Mouse (Mus musculus) kidney, embryonic 14.5 days (tissue): ENCODE data around the gene Ddx19b. TPM values are rescaled to one million over a fixed set of nuclear protein-coding genes. Genes with fewer than 3 reads are reported as not detected.
"Not testable (repeated sequence)": the region's sequence is repeated elsewhere in the genome, so short reads cannot be mapped to it uniquely, and the experiment has no call there.

Experiments
- ATAC-seq: fragments of 200-750 bp; cut with Nextera tagmentation; 2 replicates; pipeline ENCODE4 v1.8.0; 2017; ENCODE audit warnings: moderate number of reproducible peaks, mild to moderate bottlenecking, moderate TSS enrichment, moderate library complexity; ENCODE audit not compliant: low FRiP score, low TSS enrichment
- H3K27ac ChIP-seq: fragments of 300-500 bp; sonication (generic); 2 replicates; pipeline ENCODE4 v1.5.1; 2014; ENCODE audit warnings: low read depth, mild to moderate bottlenecking, low read length, moderate library complexity, mixed read lengths
- H3K27me3 ChIP-seq: fragments of 300-500 bp; sonication (generic); 2 replicates; pipeline ENCODE4 v1.6.1; 2014; ENCODE audit warnings: mild to moderate bottlenecking, low read length; ENCODE audit not compliant: control insufficient read depth, insufficient read depth
- H3K36me3 ChIP-seq: fragments of 300-500 bp; sonication (generic); 2 replicates; pipeline ENCODE4 v1.6.1; 2014; ENCODE audit warnings: low read length, mixed read lengths; ENCODE audit not compliant: control insufficient read depth, insufficient read depth
- H3K4me1 ChIP-seq: fragments of 300-500 bp; sonication (generic); 2 replicates; pipeline ENCODE4 v1.6.1; 2014; ENCODE audit warnings: low read length, mixed read lengths; ENCODE audit not compliant: control insufficient read depth, insufficient read depth
- H3K4me2 ChIP-seq: fragments of 300-500 bp; sonication (generic); replicated peaks from 2 replicates; pipeline ENCODE4 v1.6.1; 2014; ENCODE audit warnings: low read depth, mild to moderate bottlenecking, low read length
- H3K4me3 ChIP-seq: fragments of 300-500 bp; sonication (generic); 2 replicates; pipeline ENCODE4 v1.5.1; 2014; ENCODE audit warnings: mild to moderate bottlenecking, low read length
- H3K9ac ChIP-seq: fragments of 300-500 bp; sonication (generic); 2 replicates; pipeline ENCODE4 v1.6.1; 2014; ENCODE audit warnings: low read depth, mild to moderate bottlenecking, low read length, moderate library complexity
- H3K9me3 ChIP-seq: fragments of 300-500 bp; sonication (generic); 2 replicates; pipeline ENCODE4 v1.6.1; 2016; ENCODE audit warnings: low read length; ENCODE audit not compliant: control insufficient read depth
- WGBS: fragments of 180-500 bp; shearing (Covaris S2); extraction: QIAGEN DNeasy Blood & Tissue Kit; methylation state at CpG from one replicate; pipeline ENCODE4 v1.1.7; 2014; 5-methylcytosine and 5-hydroxymethylcytosine counted together
- polyA plus RNA-seq: library from polyadenylated mRNA; unstranded; fragments of >200 nt; fragmentation: Nextera tagmentation; extraction: Ambion mirVana; gene quantifications from 2 replicates; pipeline ENCODE4 v1.2.1, GENCODE M21; 2014

The Ddx19b gene
- polyA plus RNA-seq, 1 experiment from 2014 or later = 6.7 TPM

- Histone ChIP-seq H3K4me2 (no peak overlapping the region), H3K4me3 (no peak overlapping the region), H3K9ac (no peak overlapping the region), H3K27me3 (no peaks in the 10 kb centered on the region), H3K4me1 (no peaks in the 10 kb centered on the region), H3K27ac (no peak overlapping the region), H3K36me3 (peaks cover 74% of the 10 kb centered on the region), H3K9me3 (no peaks in the 10 kb centered on the region)
- WGBS = 85% methylated on average over 2 of the region's 2 CpGs
- no peak for ATAC-seq
Observed at GRCm38 (mm10) chr8:110981304-110981703, 50.2 kb downstream of the Ddx19b start.

- not testable (repeated sequence) for H3K9me3 ChIP-seq, H3K27me3 ChIP-seq, H3K4me2 ChIP-seq, H3K27ac ChIP-seq, H3K9ac ChIP-seq, ATAC-seq, H3K4me3 ChIP-seq, H3K4me1 ChIP-seq
- peaks cover 67% of the 10 kb centered on the region for H3K36me3 ChIP-seq
- WGBS = 95% methylated on average over 2 of the region's 2 CpGs
Observed at GRCm38 (mm10) chr8:110977987-110978386, 53.6 kb downstream of the Ddx19b start.

DNA sequence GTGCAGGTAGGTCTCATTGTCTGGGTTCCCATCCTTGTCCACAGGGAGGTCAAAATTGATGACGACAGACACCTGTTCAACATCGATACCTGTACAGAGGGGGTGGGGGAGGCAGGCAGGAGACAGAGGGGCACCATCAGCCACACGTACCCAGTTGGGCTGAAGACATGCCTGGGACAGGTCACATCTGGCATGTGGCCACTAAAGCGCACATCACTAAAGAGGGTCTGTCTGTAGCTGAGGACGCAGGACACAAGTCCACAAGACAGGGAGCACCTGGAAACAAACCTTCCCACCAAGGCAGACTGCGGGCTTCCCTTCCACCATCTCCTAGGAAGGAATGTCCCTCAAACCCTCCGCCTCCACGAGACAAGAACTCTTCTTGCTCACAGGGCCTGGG, 55.0 kb downstream of the Ddx19b start:
- WGBS = 88% methylated on average over 8 of the region's 8 CpGs

DNA sequence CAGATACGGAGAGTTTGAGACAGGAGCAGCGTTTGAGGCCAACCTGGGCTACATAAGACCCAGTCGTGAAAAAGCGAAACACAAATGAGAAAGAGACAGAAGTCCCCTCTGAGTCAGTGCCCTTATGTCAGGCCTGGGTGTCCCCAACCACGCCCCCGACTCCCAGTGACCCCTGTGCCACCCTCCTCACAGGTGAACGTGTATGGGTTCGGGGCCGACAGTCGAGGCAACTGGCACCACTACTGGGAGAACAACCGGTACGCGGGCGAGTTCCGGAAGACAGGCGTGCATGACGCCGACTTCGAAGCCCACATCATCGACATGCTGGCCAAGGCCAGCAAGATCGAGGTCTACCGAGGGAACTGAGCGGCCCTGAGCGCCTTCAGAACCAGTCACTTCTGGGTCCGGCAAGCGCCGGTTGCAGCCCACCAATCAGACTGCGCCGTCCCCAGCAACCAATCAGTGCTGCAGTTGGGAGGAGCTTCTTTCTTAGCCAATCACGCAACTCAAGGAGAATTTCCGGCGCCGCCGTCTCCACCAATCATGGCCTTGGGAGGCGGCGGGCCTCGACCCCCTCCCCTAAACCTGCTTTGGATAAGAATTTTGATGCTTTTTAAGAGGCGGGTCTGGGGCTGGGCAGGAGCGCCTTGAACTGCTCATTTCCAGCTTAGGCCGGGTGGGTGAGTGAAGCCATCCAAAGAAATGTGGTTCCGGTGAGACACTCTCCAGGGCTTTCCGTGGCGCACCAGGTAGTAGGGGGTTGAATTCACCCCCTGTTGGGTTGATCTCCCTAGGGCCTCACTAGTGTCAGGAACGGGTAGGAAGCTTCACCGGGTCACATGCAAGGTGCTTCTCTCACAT, 61.4 kb downstream of the Ddx19b start:
- WGBS = 11% methylated on average over 45 of the region's 45 CpGs
- Histone ChIP-seq H3K27me3 (no peaks in the 10 kb centered on the region), H3K4me1 (peaks cover 3% of the 10 kb centered on the region; the same call in 1 of the 2 replicates), H3K36me3 (peaks cover 44% of the 10 kb centered on the region), H3K9ac (peak overlapping the region; percentile 60), H3K4me2 (peak overlapping the region; percentile 67), H3K4me3 (peak overlapping the region; percentile 41), H3K9me3 (no peaks in the 10 kb centered on the region), H3K27ac (no peak overlapping the region)
- peak; percentile 94 for ATAC-seq

More for the DNA sequence above, 55.0 kb downstream of the Ddx19b start:
- H3K36me3 ChIP-seq = peaks cover 59% of the 10 kb centered on the region
- not testable (repeated sequence) for H3K27me3 ChIP-seq, H3K27ac ChIP-seq, H3K4me1 ChIP-seq, H3K9me3 ChIP-seq, H3K9ac ChIP-seq, H3K4me2 ChIP-seq, H3K4me3 ChIP-seq
- 0 out of 2 replicates have a peak, but pooled peaks have one; percentile 17 for ATAC-seq

DNA sequence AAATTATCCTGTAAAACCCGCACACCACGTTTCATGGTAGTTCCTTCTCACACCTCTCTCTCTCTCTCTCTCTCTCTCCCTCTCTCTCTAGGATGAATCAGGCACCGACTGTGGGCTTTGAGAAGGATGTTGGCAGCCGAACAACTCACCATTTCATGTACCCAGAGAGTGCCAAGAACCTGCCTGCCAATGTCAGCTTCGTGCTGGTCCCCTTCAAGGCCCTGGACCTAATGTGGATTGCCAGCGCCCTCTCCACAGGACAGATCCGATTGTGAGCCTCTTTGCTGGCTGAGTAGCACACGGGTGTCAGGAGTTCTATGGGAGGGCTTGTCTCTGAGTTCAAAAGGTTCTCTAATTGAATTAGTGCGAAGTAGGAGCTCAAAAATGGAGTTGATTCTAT, 64.2 kb downstream of the Ddx19b start:
- Histone ChIP-seq H3K9ac (no peak overlapping the region), H3K4me3 (no peak overlapping the region), H3K36me3 (peaks cover 26% of the 10 kb centered on the region; the same call in 1 of the 2 replicates), H3K27me3 (no peaks in the 10 kb centered on the region), H3K4me2 (no peak overlapping the region), H3K4me1 (peaks cover 3% of the 10 kb centered on the region; the same call in 1 of the 2 replicates), H3K27ac (no peak overlapping the region), H3K9me3 (no peaks in the 10 kb centered on the region)
- ATAC-seq = no peak
- 81% methylated on average over 9 of the region's 9 CpGs for WGBS

DNA sequence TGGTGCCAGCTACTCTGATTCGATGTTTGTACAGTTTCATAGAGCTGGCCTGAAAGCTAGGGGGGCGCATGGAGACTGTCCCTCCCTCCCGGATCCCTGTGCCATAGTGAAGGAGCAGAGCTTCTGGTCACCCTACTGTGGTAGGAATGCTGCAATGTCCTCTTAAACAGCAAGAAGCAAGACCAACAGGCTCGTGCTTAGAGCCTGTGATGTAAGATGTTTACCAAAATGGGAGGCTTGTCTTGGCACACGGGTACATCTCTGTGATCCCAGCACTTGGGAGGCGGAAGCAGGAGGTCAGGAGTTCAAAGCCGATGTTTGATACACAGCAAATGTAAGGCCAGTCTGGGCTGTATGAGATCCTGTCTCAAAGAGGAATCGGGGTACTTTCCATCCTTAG, 65.0 kb downstream of the Ddx19b start:
- H3K4me3 ChIP-seq = no peak overlapping the region
- H3K9ac ChIP-seq = no peak overlapping the region
- no peaks in the 10 kb centered on the region for H3K9me3 ChIP-seq
- H3K27me3 ChIP-seq = no peaks in the 10 kb centered on the region
- WGBS = 87% methylated on average over 8 of the region's 8 CpGs
- H3K4me2 ChIP-seq = no peak overlapping the region
- H3K36me3 ChIP-seq = peaks cover 33% of the 10 kb centered on the region
- H3K27ac ChIP-seq = no peak overlapping the region
- H3K4me1 ChIP-seq = peaks cover 3% of the 10 kb centered on the region; the same call in 1 of the 2 replicates
- ATAC-seq = no peak

- Histone ChIP-seq H3K36me3 (peaks cover 27% of the 10 kb centered on the region), H3K4me2 (no peak overlapping the region), H3K27ac (no peak overlapping the region), H3K4me3 (no peak overlapping the region), H3K27me3 (no peaks in the 10 kb centered on the region), H3K9me3 (no peaks in the 10 kb centered on the region), H3K4me1 (peaks cover 3% of the 10 kb centered on the region; the same call in 1 of the 2 replicates), H3K9ac (no peak overlapping the region)
- 62% methylated on average over 7 of the region's 7 CpGs for WGBS
- ATAC-seq = no peak
Observed at GRCm38 (mm10) chr8:110965594-110965993, 66.0 kb downstream of the Ddx19b start.

- ATAC-seq = no peak
- 88% methylated on average over 7 of the region's 7 CpGs for WGBS
- H3K4me2 ChIP-seq = no peak overlapping the region
- H3K9ac ChIP-seq = no peak overlapping the region
- H3K9me3 ChIP-seq = no peaks in the 10 kb centered on the region
- H3K27ac ChIP-seq = no peak overlapping the region
- H3K36me3 ChIP-seq = peaks cover 36% of the 10 kb centered on the region
- peaks cover under 1% of the 10 kb centered on the region; the same call in 1 of the 2 replicates for H3K4me1 ChIP-seq
- no peaks in the 10 kb centered on the region for H3K27me3 ChIP-seq
- H3K4me3 ChIP-seq = no peak overlapping the region
Observed at GRCm38 (mm10) chr8:110964666-110965065, 66.9 kb downstream of the Ddx19b start.

GRCm38 (mm10) chr8:110963051-110963450, 68.5 kb downstream of the Ddx19b start:
- H3K9me3 ChIP-seq = no peaks in the 10 kb centered on the region
- WGBS = 93% methylated on average over 2 of the region's 2 CpGs
- no peak overlapping the region for H3K4me3 ChIP-seq
- H3K36me3 ChIP-seq = peaks cover 46% of the 10 kb centered on the region
- H3K4me1 ChIP-seq = no peaks in the 10 kb centered on the region
- no peak for ATAC-seq
- no peak overlapping the region for H3K4me2 ChIP-seq
- H3K9ac ChIP-seq = no peak overlapping the region
- H3K27ac ChIP-seq = no peak overlapping the region
- no peaks in the 10 kb centered on the region for H3K27me3 ChIP-seq
